Mouse (Mus musculus) CD8-positive naive resting alpha-beta T cell, adult 57 days (primary cell): ENCODE data around the gene Sptbn4. TPM values are rescaled to one million over a fixed set of nuclear protein-coding genes. Genes with fewer than 3 reads are reported as not detected.

Experiments used
- total RNA-seq: library from RNA; stranded (reverse); gene quantifications from one replicate; pipeline ENCODE4 v1.2.4, GENCODE M21; 2023

Sptbn4 gene
- total RNA-seq, result not detected

GRCm38 (mm10) chr7:27447419-27448286, at the start of gene Sptbn4, which contains the start of gene Blvrb:
Sptbn4 (minus strand) TSS chr7:27447686.
Blvrb (plus strand) TSS chr7:27447978.

GRCm38 (mm10) chr7:27486770-27487697, 39.5 kb upstream of the Sptbn4 start, which contains the start of gene Sertad1:
Sertad1 (plus strand) TSS chr7:27486910.

GRCm38 (mm10) chr7:27473156-27473834, 25.8 kb upstream of the Sptbn4 start, which contains the start of gene Sertad3:
Sertad3 (plus strand) TSS chr7:27473768.

GRCm38 (mm10) chr7:27356861-27357594, 90.5 kb downstream of the Sptbn4 start, which contains the start of gene Gm20479:
Gm20479 (minus strand) TSS chr7:27357419.

GRCm38 (mm10) chr7:27355745-27356240, 91.7 kb downstream of the Sptbn4 start, which contains the start of gene Shkbp1:
Shkbp1 (minus strand) TSS chr7:27356019.

GRCm38 (mm10) chr7:27337175-27337853, 110.2 kb downstream of the Sptbn4 start, which contains the start of gene Ltbp4:
Ltbp4 (minus strand) TSS chr7:27337692.

Other genes with a start within 250 kb of the Sptbn4 start
- 12.4 TPM for gene Itpkc, start 219.0 kb downstream of the Sptbn4 start, total RNA-seq
- gene Coq8b, start 214.7 kb downstream of the Sptbn4 start, total RNA-seq, result 14.0 TPM
- gene Numbl, start 189.3 kb downstream of the Sptbn4 start, total RNA-seq, result 3.1 TPM
- gene Ltbp4, start 110.0 kb downstream of the Sptbn4 start, total RNA-seq, result 1.2 TPM
- gene Shkbp1, start 91.7 kb downstream of the Sptbn4 start, total RNA-seq, result 80.0 TPM
- gene Gm20479, start 90.3 kb downstream of the Sptbn4 start, total RNA-seq, result not detected
- gene Blvrb, start 292 bp upstream of the Sptbn4 start, total RNA-seq, result 13.1 TPM
- gene Sertad3, start 26.1 kb upstream of the Sptbn4 start, total RNA-seq, result 9.9 TPM
- gene Sertad1, start 39.2 kb upstream of the Sptbn4 start, total RNA-seq, result 59.1 TPM
- gene Prx, start 51.6 kb upstream of the Sptbn4 start, total RNA-seq, result 0.95 TPM
- 0.34 TPM for gene Hipk4, start 75.6 kb upstream of the Sptbn4 start, total RNA-seq
- 135 TPM for gene Pld3, start 105.5 kb upstream of the Sptbn4 start, total RNA-seq
- 27.6 TPM for gene 2310022A10Rik, start 105.5 kb upstream of the Sptbn4 start, total RNA-seq
- 121 TPM for gene Akt2, start 143.9 kb upstream of the Sptbn4 start, total RNA-seq
- gene Ttc9b, start 206.2 kb upstream of the Sptbn4 start, total RNA-seq, result not detected
- 15.2 TPM for gene Map3k10, start 226.9 kb upstream of the Sptbn4 start, total RNA-seq
- gene Zfp607b, start 241.7 kb upstream of the Sptbn4 start, total RNA-seq, result 1.9 TPM